Mouse (Mus musculus): ENCODE results near the gene Frmd4b. TPM values are rescaled to one million over a fixed set of nuclear protein-coding genes. Genes with fewer than 3 reads are reported as not detected.

Gene Frmd4b
- polyA plus RNA-seq, 1 experiment from 2014 or later = 7.7 TPM

DNA sequence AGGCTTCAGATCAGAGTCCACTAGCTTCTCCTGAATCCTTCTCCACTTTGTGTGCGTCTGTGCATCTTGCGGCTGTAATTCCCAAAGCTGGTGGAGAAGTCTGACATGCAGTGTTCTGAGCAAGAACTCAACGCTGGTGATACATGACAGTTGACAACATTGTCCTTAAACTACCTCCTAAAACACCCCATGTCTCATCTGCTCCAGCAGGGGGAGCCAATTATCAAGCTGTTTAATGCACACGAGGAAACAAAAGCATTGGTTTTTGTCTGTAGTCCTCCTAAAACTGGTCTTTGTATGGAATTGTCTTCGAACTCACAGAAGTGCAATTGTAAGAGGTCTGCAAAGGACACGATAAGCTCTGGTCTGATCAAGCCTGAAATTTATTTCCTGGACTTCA is 366.4 kb downstream of the Frmd4b start:
- Histone ChIP-seq H3K4me2 (no peak overlapping the region), H3K4me1 (peaks cover 6% of the 10 kb centered on the region), H3K27me3 (replicated peaks) (no peaks in the 10 kb centered on the region), H3K27ac (no peak overlapping the region), H3K9ac (no peak overlapping the region), H3K9me3 (replicated peaks) (no peaks in the 10 kb centered on the region), H3K36me3 (no peaks in the 10 kb centered on the region), H3K4me3 (no peak overlapping the region)
- WGBS (ENCODE audit: insufficient replicate concordance) = 31% methylated on average over 6 of the region's 6 CpGs
- ATAC-seq = no peak

DNA sequence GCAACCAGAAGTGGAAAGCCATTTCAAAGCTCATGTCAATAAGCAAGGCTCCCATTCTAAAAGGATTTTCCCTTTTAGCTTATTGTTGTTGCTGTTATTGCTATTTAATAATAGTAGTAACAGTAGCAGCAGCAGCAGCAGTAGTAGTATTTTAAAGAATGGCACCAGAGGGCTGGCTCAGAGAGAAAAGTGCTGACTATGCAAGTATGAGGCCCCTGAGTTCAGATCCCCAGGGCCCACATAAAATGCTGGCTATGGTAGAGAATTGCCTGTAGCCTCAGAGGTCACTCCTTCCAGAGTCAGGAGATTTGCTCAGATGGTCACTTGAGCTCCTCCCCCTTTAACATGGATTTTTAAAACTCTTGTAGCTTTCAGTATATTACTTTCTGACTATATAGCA is 372.1 kb downstream of the Frmd4b start:
- Histone ChIP-seq H3K4me3 (no peak overlapping the region), H3K9ac (no peak overlapping the region)
- ATAC-seq = no peak

DNA sequence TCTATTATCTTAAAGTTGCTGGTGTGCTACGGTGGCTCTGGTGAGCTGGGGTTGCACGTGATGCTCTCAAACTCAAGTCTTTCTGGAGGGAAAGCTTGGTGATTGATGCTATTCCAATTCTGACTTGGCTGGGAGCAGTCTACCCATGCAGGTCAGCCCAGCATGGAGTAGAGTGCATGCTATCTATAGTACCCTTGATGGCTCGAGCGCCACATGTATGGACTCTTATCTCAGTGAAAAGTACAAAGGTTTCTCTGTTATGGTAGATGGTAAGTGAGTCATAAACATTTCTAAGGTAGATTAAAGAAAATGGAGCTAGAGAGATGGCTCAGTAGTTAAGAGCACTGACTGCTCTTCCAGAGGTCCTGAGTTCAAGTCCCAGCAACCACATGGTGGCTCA is 374.8 kb downstream of the Frmd4b start:
- no peak overlapping the region for H3K27ac ChIP-seq
- ATAC-seq = no peak
- H3K9me3 ChIP-seq (replicated peaks) = peaks cover 8% of the 10 kb centered on the region; the same call in 1 of the 2 replicates
- H3K4me3 ChIP-seq = no peak overlapping the region
- WGBS (ENCODE audit: insufficient replicate concordance) = 72% methylated on average over 4 of the region's 4 CpGs
- H3K9ac ChIP-seq = no peak overlapping the region
- H3K36me3 ChIP-seq = no peaks in the 10 kb centered on the region
- no peak overlapping the region for H3K4me2 ChIP-seq
- H3K4me1 ChIP-seq = no peaks in the 10 kb centered on the region
- no peaks in the 10 kb centered on the region for H3K27me3 ChIP-seq (replicated peaks)

More for the DNA sequence above, 372.1 kb downstream of the Frmd4b start:
- H3K4me1 ChIP-seq = no peaks in the 10 kb centered on the region
- H3K27me3 ChIP-seq (replicated peaks) = no peaks in the 10 kb centered on the region
- no peaks in the 10 kb centered on the region for H3K9me3 ChIP-seq (replicated peaks)
- no peak overlapping the region for H3K4me2 ChIP-seq
- no peak overlapping the region for H3K27ac ChIP-seq
- no peaks in the 10 kb centered on the region for H3K36me3 ChIP-seq

GRCm38 (mm10) chr6:97240092-97240491 is 377.2 kb downstream of the Frmd4b start:
- 71% methylated on average over 5 of the region's 5 CpGs for WGBS (ENCODE audit: insufficient replicate concordance)
- H3K27me3 ChIP-seq (replicated peaks) = no peaks in the 10 kb centered on the region
- no peaks in the 10 kb centered on the region for H3K4me1 ChIP-seq
- H3K27ac ChIP-seq = no peak overlapping the region
- no peak overlapping the region for H3K4me3 ChIP-seq
- H3K4me2 ChIP-seq = no peak overlapping the region
- no peaks in the 10 kb centered on the region for H3K36me3 ChIP-seq
- ATAC-seq = no peak
- peaks cover 8% of the 10 kb centered on the region; the same call in 1 of the 2 replicates for H3K9me3 ChIP-seq (replicated peaks)
- H3K9ac ChIP-seq = no peak overlapping the region

DNA sequence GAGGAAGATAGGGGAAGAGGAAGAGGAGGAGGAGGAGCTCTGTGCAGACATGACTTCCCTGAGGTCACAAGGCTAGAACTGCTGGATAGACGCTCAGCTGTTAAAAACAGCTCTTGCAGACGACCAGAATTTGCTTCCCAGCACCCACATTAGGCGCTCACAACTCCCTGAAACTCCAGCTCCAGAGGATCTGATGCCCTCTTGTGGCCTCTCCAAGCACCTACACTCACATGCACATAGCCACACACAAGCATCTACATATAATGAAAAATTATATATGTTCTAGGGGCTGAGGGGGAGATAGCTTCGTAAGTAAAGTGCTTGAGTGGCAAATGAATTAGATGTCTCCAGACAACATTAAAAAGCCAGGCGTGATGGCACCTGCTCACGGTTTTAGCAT is 378.0 kb downstream of the Frmd4b start:
- 74% methylated on average over 6 of the region's 6 CpGs for whole genome bisulfite sequencing (ENCODE audit: insufficient replicate concordance)
- no peak overlapping the region for H3K27ac ChIP-seq
- no peak for ATAC-seq
- H3K4me2 ChIP-seq = no peak overlapping the region
- no peak overlapping the region for H3K9ac ChIP-seq
- H3K4me3 ChIP-seq = no peak overlapping the region
- no peaks in the 10 kb centered on the region for H3K4me1 ChIP-seq
- H3K27me3 ChIP-seq (replicated peaks) = no peaks in the 10 kb centered on the region
- peaks cover 3% of the 10 kb centered on the region; the same call in 1 of the 2 replicates for H3K36me3 ChIP-seq
- H3K9me3 ChIP-seq (replicated peaks) = peaks cover 8% of the 10 kb centered on the region; the same call in 1 of the 2 replicates

Other genes starting within 250 kb of the Frmd4b start
- gene Mitf, start 189.5 kb upstream of the Frmd4b start, polyA plus RNA-seq (2016; fragmentation: Nextera tagmentation; extraction: Ambion mirVana) = 0.38 and 0.60 TPM in 2 replicates

All from liver, embryonic 12.5 days (tissue).